Comparison of ENCODE assay signal across 7 mouse cellular contexts in the genomic region with DNA sequence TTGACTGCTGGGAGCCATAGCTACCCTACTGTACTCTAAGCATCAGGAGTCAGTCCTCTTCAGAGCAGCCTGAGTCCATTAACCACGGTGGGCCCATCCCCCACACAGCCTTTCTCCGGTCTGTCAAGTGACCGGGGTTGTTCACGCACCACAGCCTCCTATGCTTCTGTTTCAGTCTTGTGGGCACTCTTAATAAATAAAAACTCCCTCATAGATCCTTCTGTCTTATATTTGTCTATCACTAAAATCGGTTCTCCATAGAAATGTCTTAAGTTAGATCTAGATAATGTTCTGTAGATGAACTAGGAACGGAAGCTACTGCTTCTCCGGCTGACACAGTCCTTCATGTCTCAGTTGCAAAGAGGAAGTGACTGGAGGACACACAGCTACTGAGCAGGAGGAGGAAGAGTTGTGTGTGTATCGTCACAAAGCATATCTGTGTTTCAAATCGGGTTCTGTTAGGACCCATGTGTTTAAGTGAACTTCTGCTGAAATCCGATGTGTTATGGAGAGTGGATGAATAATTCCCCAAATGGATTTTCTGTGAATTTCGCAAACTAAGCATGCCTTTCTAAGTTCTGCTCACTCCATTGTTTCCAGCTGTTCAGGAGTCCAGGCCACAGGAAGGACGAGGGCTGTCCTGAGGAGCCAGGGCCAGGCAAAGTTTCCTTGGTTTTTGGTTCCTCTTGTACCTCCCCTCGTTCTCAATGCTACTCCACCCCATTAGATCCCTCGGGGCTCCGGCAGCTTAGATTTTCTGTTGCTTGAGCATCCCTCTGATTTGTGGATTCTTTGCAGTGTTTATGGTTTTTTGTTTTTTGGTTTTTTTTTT.
DNase-seq lines count a peak whose midpoint lies in the region; ATAC-seq and TF ChIP-seq lines count a peak whose summit lies in the region.

No protein-coding gene starts in this region.

- no peak for TF ChIP-seq CTCF in kidney, postnatal 0 days (IDR thresholded peaks at IDR 0.05; ENCODE audit: low read depth)

- no peak overlapping the region for H3K4me2 ChIP-seq in kidney, postnatal 0 days (ENCODE audit: low read length)

- 27% methylated on average over 15 of the region's 15 CpGs for WGBS in kidney, postnatal 0 days

- H3K4me3 ChIP-seq in kidney, postnatal 0 days (replicated peaks; ENCODE audit: low read depth, low read length) = no peak overlapping the region

- peaks cover 32% of the 10 kb centered on the region; the same call in 1 of the 2 replicates for H3K4me1 ChIP-seq in kidney, postnatal 0 days (replicated peaks; ENCODE audit: insufficient read depth, low read length)

- no peaks in the 10 kb centered on the region for H3K27me3 ChIP-seq in kidney, postnatal 0 days (ENCODE audit: insufficient read depth, low read length)

- H3K9me3 ChIP-seq in kidney, postnatal 0 days (replicated peaks; ENCODE audit: low read length) = no peaks in the 10 kb centered on the region

- H3K9ac ChIP-seq in kidney, postnatal 0 days (ENCODE audit: low read depth, low read length) = no peak overlapping the region

- H3K27ac ChIP-seq in kidney, postnatal 0 days = peak overlapping the region; percentile 48; the same call in 1 of the 2 replicates

- no peaks in the 10 kb centered on the region for H3K36me3 ChIP-seq in kidney, postnatal 0 days (ENCODE audit: insufficient read depth, low read length)

- DNase-seq in 416B (ENCODE audit: low read depth) = peak; percentile 19
- peak; percentile 76 for DNase-seq in kidney, postnatal 0 days (ENCODE audit: low spot score)
- DNase-seq in skeletal muscle tissue, adult 2 months (ENCODE audit: low read depth, low spot score) = peak; percentile 47
- no peak for DNase-seq in adrenal gland, adult 2 months
- DNase-seq in adrenal gland, adult (ENCODE audit: inconsistent age in 2 of 2, low spot score in 1 of 2) = no peak

- ATAC-seq in CD4-positive, CD25-positive, alpha-beta regulatory T cell, adult 4 months = peak; percentile 87
- ATAC-seq in granulocyte monocyte progenitor cell, adult 5-6 weeks (replicated peaks; ENCODE audit: poor library complexity, severe bottlenecking) = peak; percentile 88
- peak; percentile 72; the same call in 1 of the 2 replicates for ATAC-seq in kidney, postnatal 0 days (replicated peaks; ENCODE audit: low FRiP score, low read depth)

Comparison
In these comparisons a context has a peak if more than half of its experiments do, and no peak if none do; other contexts are left out.
1. DNase-seq: peak in 416B (single experiment), kidney, postnatal 0 days (single experiment) and skeletal muscle tissue, adult 2 months (single experiment); none in adrenal gland, adult 2 months (single experiment) and adrenal gland, adult (0 of 2).
2. Peak in every context shown above with its lines, with median percentiles within 50 percentile points of each other: ATAC-seq.